Mouse (Mus musculus): Measurements from ENCODE around the gene Hikeshi.

Hikeshi gene

DNA sequence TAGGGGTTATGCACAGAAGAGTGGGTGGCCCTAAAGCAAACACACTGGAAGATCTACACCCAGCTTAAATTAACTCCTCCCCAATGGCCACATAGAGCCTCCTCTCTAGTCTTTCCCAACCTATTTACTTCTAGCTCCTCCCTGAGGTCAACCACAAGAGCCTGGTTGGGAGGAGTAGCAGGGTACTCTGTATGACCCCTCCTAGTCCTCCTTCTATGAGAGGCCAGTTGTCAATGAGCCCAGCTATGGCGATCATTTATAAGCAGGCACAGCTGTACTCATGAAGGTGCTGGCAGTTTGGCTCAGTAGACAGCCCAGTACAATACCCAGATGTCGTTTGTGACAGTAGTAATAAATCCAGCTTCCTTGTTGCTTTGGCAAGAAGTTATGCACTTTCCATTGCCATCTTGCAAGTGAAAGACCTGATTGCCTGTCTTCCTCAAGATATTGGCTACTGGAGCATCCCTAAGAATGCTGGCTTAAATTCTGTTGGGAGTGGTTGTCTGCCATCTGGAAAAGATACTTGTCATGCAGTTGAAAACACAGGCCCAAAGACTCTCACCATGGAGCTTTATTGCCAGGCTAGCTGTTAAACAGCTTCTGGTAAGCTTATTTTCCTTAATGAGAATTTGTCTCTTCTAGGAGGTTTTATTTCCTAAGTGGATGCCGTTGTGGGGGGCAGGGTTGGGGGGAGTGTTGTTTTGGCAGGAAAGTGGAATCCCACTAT is 27.4 kb downstream of the Hikeshi start:
- DNase-seq (ENCODE audit: low spot score in 2 of 2) = no peak

DNA sequence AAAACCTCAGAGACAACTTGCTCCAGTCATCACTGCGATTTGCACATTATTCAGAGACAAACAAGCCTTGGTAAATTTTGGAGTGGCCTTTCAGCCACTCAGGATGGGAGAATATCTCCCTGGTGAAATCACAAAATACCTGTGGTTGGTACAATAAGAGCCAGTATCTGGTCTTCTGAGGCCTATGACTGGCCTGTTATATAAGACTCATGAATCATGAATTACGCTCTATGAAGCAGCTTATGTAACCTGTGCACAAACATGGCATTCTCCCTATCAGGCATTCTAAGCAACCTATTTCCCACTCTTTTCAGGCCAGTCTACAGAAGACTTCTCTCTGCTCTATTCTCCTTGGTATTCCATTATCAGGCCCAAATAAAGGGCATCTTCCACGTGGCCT is 28.6 kb downstream of the Hikeshi start:
- no peak for DNase-seq (ENCODE audit: low spot score in 2 of 2)

DNA sequence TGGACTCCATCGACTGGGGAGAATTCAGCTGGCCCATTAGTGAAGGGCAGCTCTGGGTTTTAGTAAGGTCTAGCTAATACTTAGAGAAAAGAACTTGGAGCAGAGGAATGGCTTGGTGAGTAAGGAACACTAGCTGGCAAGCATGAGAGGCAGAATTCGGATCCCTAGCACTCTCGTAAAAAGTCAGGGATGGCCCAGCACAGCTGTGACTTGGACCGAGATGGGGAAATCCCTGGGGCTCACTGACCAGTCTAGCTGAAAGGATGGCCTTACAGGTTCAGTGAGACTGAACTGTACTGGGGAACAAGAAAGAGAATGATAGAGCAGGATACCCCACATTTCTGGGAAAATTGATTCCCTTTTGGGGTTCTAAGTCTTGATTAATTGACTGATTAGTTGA is 31.3 kb downstream of the Hikeshi start:
- DNase-seq (ENCODE audit: low spot score in 2 of 2) = no peak

DNA sequence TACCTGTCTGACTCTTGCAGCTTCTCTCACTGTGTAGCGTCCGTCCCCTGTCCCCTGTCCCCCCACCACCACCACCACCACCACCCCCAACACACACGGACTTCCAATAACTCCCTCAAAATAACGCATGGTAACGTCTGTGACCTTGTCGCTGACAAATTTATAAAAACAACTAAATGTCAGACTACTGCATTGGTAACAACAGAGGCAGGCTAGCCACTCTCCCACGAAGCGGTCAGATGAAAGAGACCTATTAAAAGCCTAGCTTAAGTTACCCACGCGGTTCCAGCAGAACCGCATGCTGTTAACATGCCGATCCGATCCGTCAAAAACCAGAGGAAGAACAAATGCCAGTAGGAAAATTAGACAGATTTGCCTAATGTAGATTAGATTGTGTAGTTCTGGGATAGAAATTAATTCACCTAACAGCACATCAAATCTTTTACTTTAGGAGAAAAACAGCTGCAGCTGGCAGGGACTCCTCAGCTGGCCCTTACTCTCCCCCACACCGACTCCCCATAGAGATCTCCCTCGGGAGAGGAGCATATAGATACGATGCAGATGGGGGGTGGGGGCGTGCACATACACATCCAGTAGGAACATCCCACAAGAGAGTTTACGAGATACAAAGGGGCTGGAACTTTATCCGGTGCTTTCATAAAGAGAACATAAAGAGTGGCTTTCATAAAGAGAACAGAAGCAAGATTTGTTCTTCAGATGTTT is 31.9 kb downstream of the Hikeshi start:
- no peak for DNase-seq (ENCODE audit: low spot score in 2 of 2)

DNA sequence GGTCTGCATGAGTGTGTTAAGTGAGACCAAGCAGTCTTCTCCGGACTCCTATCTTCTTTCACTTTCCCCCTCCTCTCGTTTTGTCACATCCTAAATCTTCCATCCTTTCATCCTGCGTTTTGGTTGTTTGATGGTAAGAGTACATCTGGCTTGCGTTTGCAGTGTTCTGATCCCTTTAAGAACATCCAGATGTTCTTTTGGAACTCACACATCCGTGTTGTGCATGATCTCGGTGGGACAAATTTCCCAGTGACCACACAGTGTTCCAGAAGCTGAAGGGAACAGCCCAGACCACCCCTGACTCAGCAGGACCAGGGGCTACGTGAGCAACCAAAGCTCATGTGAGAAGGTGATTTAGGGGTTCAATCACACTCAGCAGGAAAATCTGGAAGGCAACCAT is 32.6 kb downstream of the Hikeshi start:
- no peak for DNase-seq (ENCODE audit: low spot score in 2 of 2)

DNA sequence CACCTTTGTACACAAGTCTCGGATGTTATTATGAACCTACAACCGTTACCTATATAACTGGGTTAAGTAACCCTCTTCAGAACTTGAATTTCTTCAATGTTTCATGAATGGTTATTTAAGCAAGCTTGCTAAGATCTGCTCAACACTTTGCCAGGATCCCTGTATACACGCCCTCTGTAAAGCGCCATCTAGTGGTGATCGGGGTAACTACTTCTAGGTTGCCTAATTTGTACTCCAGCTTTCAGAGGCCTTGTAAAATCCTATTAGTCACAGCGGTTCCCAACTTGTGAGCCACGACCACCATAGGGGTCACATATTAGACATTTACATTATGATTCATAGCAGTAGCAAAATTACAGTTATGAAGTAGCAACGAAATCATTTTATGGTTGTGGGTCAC is 33.1 kb downstream of the Hikeshi start:
- DNase-seq (ENCODE audit: low spot score in 2 of 2) = peak; percentile 26 to 46

DNA sequence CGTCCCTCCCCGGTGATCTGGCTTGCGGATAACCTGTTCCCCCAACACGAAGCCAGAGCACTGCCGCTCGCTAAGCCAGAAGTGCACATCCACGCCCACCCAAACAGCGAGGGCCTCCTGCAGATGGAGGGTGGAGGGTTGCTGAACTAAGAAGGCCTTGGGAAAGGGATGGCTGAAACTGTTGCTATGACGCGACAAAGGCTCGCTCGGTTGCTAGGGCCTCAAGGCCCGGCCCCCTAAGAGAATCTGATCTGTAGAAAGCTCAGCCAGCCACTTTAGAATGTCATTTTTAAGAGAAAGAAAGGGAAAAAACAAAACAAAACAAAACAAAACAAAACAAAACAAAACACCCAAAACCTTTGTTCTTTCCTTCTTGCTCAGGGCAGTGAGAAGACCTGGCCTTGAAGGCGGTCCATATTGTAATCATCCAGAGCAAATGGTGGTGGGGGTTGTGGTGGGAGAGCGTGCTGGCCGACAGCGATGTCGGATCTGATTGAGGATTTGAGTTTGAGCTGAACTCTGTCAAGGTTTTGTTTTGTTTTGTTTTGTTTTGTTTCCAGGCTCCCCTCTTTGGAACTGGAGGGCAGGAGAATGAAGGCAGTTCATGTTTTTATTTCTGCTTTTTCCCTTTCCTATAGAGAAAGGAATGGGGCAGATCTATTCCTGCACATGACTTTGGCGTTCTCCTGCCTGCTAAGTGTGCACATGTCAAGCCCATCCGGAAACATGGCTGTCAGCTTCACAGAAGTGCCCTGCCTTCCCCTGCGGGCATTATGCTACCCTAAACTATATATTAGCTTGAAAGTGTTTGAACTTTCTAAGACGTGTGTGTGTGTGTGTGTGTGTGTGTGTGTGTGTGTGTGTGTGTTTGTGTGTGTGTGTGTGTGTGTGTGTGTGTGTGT is 37.3 kb downstream of the Hikeshi start, which contains the start of gene Ccdc81:
Gene Ccdc81, minus strand, starts transcription at position 188 of the 902 bp plus-strand sequence.
- no peak for DNase-seq (ENCODE audit: low spot score in 2 of 2)

DNA sequence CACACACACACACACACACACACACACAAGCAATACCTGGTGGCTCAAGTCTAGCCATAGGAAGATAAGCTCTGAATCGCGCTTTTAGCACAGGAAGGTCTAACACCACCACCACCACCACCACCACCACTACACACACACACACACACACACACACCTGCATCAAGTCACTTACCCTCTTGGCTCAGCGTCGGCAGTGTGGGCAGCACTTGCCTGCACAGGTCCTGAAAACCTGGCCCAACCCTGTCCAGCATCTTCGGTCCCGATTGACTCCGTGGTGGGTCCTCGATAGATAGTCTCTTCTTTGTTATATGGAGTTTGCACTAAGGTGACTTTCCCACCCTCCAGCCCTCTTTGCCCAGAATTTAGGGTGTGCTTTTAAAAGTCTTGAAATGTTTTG is 38.0 kb downstream of the Hikeshi start:
- no peak for DNase-seq (ENCODE audit: low spot score in 2 of 2)

DNA sequence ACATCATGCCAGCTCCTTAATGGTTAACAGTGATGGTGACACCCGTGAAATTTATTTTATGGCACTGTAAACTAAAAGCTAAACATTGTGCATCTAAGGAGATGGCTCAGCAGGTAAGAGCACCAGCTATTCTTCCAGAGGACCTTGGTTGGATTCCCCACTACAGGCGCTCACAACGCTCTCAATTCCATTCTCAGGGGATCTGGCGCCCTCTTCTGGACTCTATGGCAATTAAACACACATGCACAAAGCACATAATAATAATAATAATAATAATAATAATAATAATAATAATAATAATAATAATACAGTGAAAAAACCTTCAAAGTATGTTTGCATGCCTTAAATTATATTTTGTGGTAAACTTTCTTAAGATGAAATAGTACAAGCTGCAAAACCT is 49.1 kb downstream of the Hikeshi start:
- DNase-seq (ENCODE audit: low spot score in 2 of 2) = no peak

DNA sequence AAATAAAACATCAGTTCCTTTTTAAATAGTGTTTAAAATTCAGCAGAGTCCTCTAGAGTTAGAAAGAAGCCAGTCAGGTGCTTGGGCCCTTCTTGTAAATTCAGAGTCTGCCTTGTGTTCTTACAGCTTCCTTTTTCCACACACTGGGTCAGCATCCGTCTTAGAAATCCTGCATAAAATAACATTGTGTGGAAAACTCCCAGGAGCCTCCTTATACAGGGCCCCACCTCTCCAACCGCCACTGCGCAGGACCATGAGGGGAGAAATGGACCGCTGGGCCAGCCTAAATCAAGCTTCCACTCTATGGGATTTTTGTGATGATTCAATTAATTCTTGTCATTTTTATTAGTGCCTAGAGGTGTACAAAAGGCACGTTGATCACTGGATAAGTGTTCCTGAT is 49.6 kb downstream of the Hikeshi start:
- DNase-seq (ENCODE audit: low spot score in 2 of 2) = no peak

DNA sequence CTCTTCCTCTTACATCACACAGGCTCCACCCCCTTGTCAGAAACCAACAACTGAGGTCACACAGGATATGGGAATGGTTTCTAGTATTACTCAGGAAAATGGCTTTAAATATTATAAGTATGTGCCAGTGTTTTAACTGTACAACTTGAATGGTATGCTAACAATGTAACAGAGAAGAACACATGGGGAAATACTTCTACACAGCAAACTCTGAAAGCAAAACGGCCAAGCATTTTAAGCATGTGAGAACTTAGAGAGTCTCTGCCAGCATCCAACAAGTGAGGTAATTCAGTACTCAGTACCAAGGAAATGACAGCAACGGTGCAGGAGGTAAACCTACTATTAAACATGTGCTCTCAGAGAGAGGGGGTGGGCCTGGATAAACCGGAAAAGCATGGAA is 56.5 kb downstream of the Hikeshi start:
- DNase-seq (ENCODE audit: low spot score in 2 of 2) = no peak

DNA sequence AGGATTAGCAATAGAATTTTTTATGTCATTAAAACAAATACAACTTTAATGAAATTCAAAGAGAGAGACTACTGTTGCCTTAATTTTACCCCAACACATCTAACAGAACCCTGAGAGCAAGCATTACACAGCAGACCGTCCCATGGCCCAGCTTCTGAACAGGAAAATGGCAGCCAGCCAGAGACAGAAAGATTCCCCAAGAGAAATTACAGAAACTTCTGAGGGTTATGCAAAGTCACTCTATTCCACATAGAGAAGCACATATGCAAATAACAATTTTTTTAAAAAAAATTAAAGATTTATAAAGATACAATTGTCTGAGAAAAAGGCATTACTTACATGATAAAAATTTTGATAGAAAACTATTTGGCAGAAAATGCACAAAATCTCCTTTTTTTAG is 61.3 kb downstream of the Hikeshi start:
- no peak for DNase-seq (ENCODE audit: low spot score in 2 of 2)

All from spleen, postnatal 36 days (tissue).